Mouse (Mus musculus) intestine, embryonic 15.5 days (tissue): Measurements from ENCODE around the gene Rnf145. TPM values are rescaled to one million over a fixed set of nuclear protein-coding genes. Genes with fewer than 3 reads are reported as not detected.
A peak's percentile ranks its signal among the peaks of the same experiment; 100 is the strongest.

Experiments used
- ATAC-seq: fragments of 200-750 bp; cut with Nextera tagmentation; 2 replicates; pipeline ENCODE4 v1.8.0; 2017; ENCODE audit warnings: moderate TSS enrichment, moderate library complexity
- H3K27ac ChIP-seq: fragments of 300-500 bp; sonication (generic); 2 replicates; pipeline ENCODE4 v1.5.1; 2015; ENCODE audit warnings: mild to moderate bottlenecking, inconsistent platforms
- H3K27me3 ChIP-seq: fragments of 300-500 bp; sonication (generic); replicated peaks from 2 replicates; pipeline ENCODE4 v1.6.1; 2015; ENCODE audit warnings: inconsistent platforms
- H3K36me3 ChIP-seq: fragments of 300-500 bp; sonication (generic); 2 replicates; pipeline ENCODE4 v1.6.1; 2015; ENCODE audit warnings: inconsistent platforms
- H3K4me1 ChIP-seq: fragments of 300-500 bp; sonication (generic); replicated peaks from 2 replicates; pipeline ENCODE4 v1.6.1; 2015; ENCODE audit warnings: inconsistent platforms
- H3K4me2 ChIP-seq: fragments of 300-500 bp; sonication (generic); replicated peaks from 2 replicates; pipeline ENCODE4 v1.6.1; 2015; ENCODE audit warnings: mild to moderate bottlenecking, inconsistent platforms
- H3K4me3 ChIP-seq: fragments of 300-500 bp; sonication (generic); replicated peaks from 2 replicates; pipeline ENCODE4 v1.5.1; 2015; ENCODE audit warnings: inconsistent platforms
- H3K9ac ChIP-seq: fragments of 300-500 bp; sonication (generic); 2 replicates; pipeline ENCODE4 v1.6.1; 2015; ENCODE audit warnings: inconsistent platforms
- H3K9me3 ChIP-seq: fragments of 300-500 bp; sonication (generic); 2 replicates; pipeline ENCODE4 v1.6.1; 2016; ENCODE audit warnings: inconsistent platforms
- WGBS: fragments of 180-500 bp; shearing (Covaris S2); methylation state at CpG from one replicate; pipeline ENCODE4 v1.1.7; 2015; 5-methylcytosine and 5-hydroxymethylcytosine counted together
- polyA plus RNA-seq: library from polyadenylated mRNA; unstranded; fragments of >200 nt; fragmentation: Nextera tagmentation; extraction: Ambion mirVana; gene quantifications from 2 replicates; pipeline ENCODE4 v1.2.1, GENCODE M21; 2015

Rnf145 gene
- polyA plus RNA-seq = 52.1 and 54.8 TPM in 2 replicates

DNA sequence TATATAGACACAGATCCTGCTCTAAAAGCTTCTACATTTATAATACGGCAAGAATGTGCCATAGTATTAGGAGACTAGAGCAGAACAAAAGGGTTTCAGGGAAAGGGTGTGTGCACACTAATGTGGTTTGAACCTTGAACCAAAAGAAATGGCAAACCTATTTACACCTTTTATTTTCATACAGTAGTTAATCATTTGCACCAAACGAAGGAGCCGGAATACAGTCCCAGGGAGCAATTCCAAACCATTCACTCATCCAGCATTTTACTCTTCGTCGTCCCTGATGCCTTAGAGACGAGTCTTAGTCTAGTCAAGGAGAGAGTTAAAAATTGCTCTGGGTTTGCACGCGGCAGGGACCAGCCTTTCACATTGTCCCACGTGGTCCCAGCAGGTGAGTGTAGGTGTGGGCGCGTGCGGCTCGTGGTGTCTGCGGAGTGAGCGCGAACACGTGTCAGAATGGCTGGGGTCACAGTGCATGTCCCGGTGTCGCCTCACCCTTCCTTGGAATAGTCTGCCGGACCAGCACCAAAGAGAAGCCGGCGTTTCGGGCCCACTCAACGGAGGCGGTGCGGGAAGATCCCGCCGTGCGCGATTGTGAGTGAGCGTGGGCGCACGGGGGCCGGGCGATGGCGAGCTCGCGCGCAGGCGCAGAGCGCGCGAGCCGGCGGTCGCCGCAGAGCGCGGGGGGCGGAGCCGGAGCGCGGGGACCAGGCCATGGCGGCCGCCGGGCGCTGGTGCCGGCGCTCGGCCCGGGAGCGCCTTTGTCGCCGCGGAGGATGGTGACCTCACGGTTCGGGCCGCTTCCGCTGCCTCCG is at the start of gene Rnf145:
Gene Rnf145, plus strand, starts transcription at position 684 of the 815 bp plus-strand sequence.
- ATAC-seq = peak; percentile 88
- Histone ChIP-seq H3K4me3 (peak within 1 kb of the TSS; percentile 99), H3K27ac (peak within 1 kb of the TSS; percentile 93), H3K27me3 (no peaks in the 10 kb centered on the region), H3K9me3 (no peaks in the 10 kb centered on the region), H3K36me3 (no peaks in the 10 kb centered on the region), H3K4me1 (peaks cover 18% of the 10 kb centered on the region), H3K9ac (peak within 1 kb of the TSS; percentile 93), H3K4me2 (peak within 1 kb of the TSS; percentile 87)
- WGBS = under 1% methylated on average over 69 of the region's 70 CpGs

DNA sequence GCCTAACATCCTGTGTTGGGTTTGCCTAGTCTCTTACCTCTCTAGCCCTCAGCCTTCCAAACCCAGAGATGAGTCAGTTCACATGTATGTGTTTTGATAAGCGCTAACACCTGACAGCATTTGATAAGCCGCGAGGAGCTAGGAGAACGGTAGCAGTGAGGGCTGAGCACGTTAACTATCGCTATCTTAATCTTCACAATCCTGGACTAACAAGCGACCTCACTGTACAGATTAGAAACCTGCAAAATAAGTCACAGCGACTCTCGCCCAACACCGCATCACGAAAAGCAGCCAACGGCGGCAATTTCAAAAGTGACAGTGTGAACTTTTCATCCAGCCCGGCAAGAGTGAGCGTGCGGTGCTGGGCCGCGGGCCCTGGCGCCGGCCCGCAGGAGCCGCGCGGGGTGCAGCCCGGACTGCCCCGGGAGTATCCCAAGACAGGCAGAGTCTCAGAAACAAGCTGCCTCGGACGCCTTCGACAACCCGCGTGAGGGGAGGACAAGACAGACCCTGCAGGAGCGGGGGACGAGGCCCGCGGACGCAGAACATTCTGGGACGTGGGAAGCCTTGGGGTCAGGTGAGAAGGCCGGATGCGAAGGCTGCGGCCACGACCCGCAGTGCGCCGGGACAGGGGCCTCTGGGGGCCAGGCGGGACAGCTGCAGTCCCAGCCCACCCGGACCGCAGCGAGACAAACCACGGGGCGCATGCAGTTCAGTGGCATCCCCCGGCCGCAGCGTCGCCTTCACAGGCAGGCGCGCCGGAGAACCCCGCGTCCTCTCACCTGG is 48.9 kb upstream of the Rnf145 start:
- WGBS = under 1% methylated on average over 59 of the region's 59 CpGs
- Histone ChIP-seq H3K4me3 (peak overlapping the region; percentile 97), H3K9me3 (no peaks in the 10 kb centered on the region), H3K27ac (peak overlapping the region; percentile 89), H3K36me3 (no peaks in the 10 kb centered on the region), H3K27me3 (no peaks in the 10 kb centered on the region), H3K4me1 (0 out of 2 replicates have a peak, but pooled peaks cover 7% of the 10 kb centered on the region), H3K4me2 (peak overlapping the region; percentile 90), H3K9ac (peak overlapping the region; percentile 89)
- ATAC-seq = peak; percentile 80

DNA sequence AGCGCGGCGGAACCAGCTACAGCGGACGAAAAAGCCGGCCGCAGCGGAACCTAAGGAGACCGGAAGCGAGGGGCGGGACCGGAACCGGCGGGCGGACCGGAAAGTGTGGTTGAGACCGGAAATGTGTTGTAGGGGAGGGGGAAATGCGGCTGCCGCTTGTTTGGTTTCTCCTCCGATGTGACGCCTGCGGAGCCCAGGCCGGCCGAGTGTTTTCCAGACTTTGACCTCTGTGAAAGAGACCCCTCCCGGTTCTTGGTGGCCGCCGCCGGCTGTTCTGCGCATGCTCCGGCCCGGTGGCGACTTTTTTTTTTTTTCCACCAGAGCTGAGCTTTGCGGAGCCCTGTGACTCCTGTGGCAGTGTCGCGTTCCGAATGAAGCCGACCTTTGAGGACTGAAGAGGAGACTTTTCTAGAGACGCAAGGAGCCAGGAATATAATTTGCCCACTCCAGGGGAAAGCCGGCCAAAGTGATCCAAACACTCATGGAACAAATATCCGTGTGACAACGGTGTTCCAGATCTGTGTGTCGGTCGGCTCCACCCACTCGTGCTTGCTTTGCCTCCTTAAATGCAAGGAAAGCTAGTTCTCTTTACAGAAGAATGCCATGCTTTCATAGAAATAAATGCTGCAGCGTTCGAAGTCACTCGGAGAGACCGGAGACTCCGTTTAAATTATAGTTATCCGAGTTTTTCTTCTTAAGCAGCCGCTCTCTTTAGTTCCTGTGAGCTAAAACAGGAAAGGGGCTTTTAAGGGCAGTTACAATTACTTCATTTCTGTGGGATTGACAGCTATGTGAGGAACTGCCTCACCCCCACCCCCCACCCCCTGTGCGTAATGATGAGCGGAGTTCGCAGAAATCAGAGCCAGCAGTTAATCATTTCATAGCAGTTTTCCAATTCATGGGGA is 48.1 kb upstream of the Rnf145 start, which contains the start of gene Ublcp1:
Gene Ublcp1, minus strand, starts transcription at position 67 of the 905 bp plus-strand sequence.
- H3K4me1 ChIP-seq = 0 out of 2 replicates have a peak, but pooled peaks cover 7% of the 10 kb centered on the region
- no peaks in the 10 kb centered on the region for H3K36me3 ChIP-seq
- WGBS = under 1% methylated on average over 54 of the region's 54 CpGs
- H3K4me2 ChIP-seq = peak within 1 kb of the TSS; percentile 90
- H3K4me3 ChIP-seq = peak within 1 kb of the TSS; percentile 97
- H3K9me3 ChIP-seq = no peaks in the 10 kb centered on the region
- peak within 1 kb of the TSS; percentile 89 for H3K9ac ChIP-seq
- H3K27ac ChIP-seq = peak within 1 kb of the TSS; percentile 89
- no peaks in the 10 kb centered on the region for H3K27me3 ChIP-seq
- peak; percentile 95 for ATAC-seq

DNA sequence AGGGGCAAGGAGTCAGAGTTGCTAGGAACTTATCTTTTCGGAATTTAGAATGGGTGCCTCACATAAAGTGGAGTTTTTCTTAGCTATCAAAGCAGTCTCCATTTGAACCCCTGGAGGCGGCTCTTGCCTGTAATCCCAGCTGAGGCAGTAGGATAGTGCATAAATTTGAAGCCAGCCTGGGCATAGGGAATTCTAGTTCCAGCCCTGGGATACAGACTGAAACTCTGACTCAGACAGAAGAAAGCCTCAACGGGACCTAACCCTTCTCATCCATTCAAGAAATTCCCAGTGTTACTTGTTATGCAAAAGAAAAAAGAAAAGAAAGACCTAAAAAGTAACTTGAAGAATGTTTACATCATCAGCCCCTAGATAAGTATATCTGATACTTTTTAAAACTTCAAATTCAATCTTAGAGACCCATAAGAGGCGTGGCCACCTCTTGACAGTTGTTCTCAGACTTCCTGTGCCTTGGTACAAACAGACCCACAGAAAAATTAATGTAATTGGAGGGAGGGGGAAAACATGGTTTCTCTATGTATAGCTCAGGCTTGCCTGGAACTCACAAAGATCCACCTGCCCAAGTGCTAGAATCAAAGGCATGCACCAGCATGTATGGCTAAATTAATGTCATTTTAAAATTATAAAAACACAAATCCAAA is 47.3 kb upstream of the Rnf145 start:
- H3K9ac ChIP-seq = peak overlapping the region; percentile 89
- no peaks in the 10 kb centered on the region for H3K27me3 ChIP-seq
- H3K4me3 ChIP-seq = peak overlapping the region; percentile 97
- H3K27ac ChIP-seq = peak overlapping the region; percentile 89
- H3K4me1 ChIP-seq = 0 out of 2 replicates have a peak, but pooled peaks cover 7% of the 10 kb centered on the region
- peak overlapping the region; percentile 90 for H3K4me2 ChIP-seq
- ATAC-seq = no peak
- 10% methylated on average over 4 of the region's 4 CpGs for WGBS
- no peaks in the 10 kb centered on the region for H3K9me3 ChIP-seq
- no peaks in the 10 kb centered on the region for H3K36me3 ChIP-seq

DNA sequence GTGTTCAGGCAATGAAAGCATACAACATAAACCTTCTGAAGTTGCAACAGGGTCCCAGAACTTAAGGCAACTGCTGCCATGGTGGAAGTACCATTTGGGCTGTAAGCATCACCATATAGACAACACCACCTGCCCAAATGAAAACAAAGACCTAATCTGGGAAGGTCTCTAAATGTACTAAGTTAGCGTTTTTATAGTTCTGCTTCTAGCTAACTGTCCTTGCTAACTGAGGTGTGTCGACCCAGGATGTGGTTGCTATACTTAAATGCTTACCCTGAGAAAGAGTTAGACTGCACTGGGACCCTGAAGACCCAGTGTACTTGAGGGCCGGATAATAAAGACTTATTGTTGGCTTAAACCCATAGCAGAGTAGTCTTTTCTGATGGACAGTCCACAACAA is 43.3 kb upstream of the Rnf145 start:
- WGBS = 70% methylated on average over 3 of the region's 3 CpGs
- Histone ChIP-seq H3K27ac (no peak overlapping the region), H3K9ac (no peak overlapping the region), H3K4me3 (no peak overlapping the region), H3K27me3 (no peaks in the 10 kb centered on the region), H3K9me3 (no peaks in the 10 kb centered on the region), H3K4me2 (no peak overlapping the region), H3K4me1 (0 out of 2 replicates have a peak, but pooled peaks cover 3% of the 10 kb centered on the region), H3K36me3 (no peaks in the 10 kb centered on the region)
- no peak for ATAC-seq

DNA sequence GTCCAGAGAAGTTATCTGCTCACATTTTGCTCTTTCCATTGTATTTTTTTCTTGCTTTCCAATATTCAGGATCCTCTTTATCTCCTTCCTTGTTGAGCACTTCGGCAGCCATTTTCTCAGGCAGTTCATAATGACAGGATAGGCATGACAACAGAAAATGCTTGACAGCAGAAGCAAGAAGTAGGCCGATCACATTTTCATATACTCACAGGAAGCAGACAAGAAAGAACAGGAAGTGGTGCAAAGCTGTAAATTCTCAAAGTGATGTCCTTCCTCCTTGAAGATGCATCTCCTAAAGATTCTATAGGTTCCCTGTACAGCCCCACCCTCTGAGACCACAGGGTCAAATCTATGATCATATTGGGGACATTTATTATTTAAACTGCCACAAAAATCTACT is 42.3 kb upstream of the Rnf145 start:
- WGBS = 81% methylated on average over 2 of the region's 2 CpGs

DNA sequence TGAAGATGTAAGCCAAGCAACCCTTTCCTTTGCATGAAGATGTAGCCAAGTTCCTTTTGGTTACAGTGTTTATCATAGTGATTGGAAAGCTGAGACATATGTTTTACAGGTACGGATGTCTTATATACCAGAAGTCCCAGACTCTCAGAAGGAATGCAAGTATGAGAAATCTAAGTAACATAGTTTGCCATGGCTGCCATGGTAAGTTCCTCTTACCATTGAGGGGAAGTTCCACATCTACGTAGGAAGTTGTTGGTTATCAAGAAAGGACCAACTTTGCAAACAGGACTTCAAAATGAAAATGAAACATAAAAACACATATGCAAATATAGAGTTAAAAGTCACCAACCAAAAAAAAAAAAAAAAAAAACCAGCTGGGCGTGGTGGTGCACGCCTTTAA is 40.4 kb upstream of the Rnf145 start:
- H3K36me3 ChIP-seq = no peaks in the 10 kb centered on the region
- WGBS = 91% methylated on average over 4 of the region's 4 CpGs
- ATAC-seq = no peak
- no peaks in the 10 kb centered on the region for H3K9me3 ChIP-seq
- no peak overlapping the region for H3K4me3 ChIP-seq
- no peaks in the 10 kb centered on the region for H3K27me3 ChIP-seq
- H3K27ac ChIP-seq = no peak overlapping the region
- no peak overlapping the region for H3K9ac ChIP-seq
- H3K4me2 ChIP-seq = no peak overlapping the region
- no peaks in the 10 kb centered on the region for H3K4me1 ChIP-seq

More for the DNA sequence above, 42.3 kb upstream of the Rnf145 start:
- Histone ChIP-seq H3K9me3 (no peaks in the 10 kb centered on the region), H3K4me1 (no peaks in the 10 kb centered on the region), H3K9ac (no peak overlapping the region), H3K27me3 (no peaks in the 10 kb centered on the region), H3K4me2 (no peak overlapping the region), H3K36me3 (no peaks in the 10 kb centered on the region), H3K27ac (no peak overlapping the region), H3K4me3 (no peak overlapping the region)
- no peak for ATAC-seq

DNA sequence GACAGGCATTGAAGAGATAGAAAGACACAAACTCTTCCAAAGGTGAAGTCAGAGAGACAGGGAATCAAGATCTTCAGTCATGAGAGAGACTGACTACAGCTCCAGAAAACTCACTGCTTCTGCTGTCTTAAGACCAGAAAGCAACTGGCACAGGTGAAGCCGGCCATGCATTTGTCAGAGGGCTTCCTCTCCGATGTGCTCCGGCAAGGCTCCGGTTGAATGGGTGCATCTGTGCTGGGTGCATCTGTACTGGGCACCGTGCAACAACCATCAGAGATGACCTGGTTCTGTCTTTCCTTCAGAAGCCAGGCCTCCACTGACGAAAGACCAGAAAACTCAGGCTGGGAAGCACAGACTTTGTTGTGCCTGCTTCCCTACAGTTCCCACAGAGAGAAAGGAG is 38.5 kb upstream of the Rnf145 start:
- no peak overlapping the region for H3K4me3 ChIP-seq
- no peak overlapping the region for H3K27ac ChIP-seq
- 89% methylated on average over 6 of the region's 6 CpGs for WGBS
- H3K9ac ChIP-seq = no peak overlapping the region
- H3K9me3 ChIP-seq = no peaks in the 10 kb centered on the region
- ATAC-seq = no peak
- H3K36me3 ChIP-seq = no peaks in the 10 kb centered on the region
- H3K27me3 ChIP-seq = no peaks in the 10 kb centered on the region
- no peaks in the 10 kb centered on the region for H3K4me1 ChIP-seq
- H3K4me2 ChIP-seq = no peak overlapping the region

DNA sequence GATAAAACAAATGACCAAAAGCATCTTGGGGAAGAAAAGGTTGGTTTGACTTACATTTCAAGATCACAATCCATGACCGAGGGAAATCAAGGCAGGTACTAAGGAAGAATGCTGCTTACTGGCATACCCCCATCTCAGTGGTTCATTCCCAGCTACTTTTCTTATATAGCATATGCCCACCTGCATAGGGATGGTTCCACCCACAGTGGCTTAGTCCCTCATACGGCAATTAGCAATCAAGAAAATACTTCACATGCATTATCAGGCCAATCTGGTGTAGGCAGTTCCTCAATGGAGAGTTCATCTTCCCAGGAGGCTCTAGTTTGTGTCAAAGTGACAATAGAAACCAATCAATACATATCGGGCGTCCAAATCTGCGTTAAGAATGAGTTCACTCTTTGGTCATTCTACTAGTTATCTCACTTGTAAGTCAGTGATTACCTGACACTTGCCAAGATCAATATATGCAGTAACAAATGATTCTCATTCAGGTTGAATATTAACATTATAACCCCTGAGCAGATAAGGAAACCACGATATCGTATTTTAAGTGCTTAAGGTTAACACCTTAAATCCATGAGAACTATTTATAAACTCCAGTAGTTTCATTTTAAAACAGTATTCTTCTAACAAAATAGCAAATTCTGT is 33.6 kb upstream of the Rnf145 start:
- no peaks in the 10 kb centered on the region for H3K9me3 ChIP-seq
- no peaks in the 10 kb centered on the region for H3K4me1 ChIP-seq
- H3K9ac ChIP-seq = no peak overlapping the region
- no peaks in the 10 kb centered on the region for H3K27me3 ChIP-seq
- H3K4me2 ChIP-seq = no peak overlapping the region
- WGBS = 70% methylated on average over 7 of the region's 7 CpGs
- peak; percentile 77 for ATAC-seq
- H3K4me3 ChIP-seq = no peak overlapping the region
- no peaks in the 10 kb centered on the region for H3K36me3 ChIP-seq
- no peak overlapping the region for H3K27ac ChIP-seq

DNA sequence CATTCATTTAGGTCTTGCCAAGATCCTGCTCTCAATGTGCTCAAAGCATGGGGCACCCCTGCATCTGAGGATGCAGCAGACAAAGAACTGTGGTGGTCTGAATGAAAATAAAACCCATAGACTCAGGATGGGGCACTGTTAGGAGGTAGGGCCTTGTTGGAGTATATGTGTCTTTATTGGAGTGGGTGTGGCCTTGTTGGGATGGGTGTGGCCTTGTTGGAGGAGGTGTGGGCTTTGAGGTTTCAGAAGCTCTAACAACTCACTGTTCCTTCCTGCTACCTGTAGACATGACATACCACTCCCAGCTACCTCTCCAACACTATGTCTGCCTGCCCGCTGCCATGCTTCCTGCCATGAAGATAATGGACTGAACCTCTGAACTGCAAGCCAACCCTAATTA is 29.6 kb upstream of the Rnf145 start:
- H3K9me3 ChIP-seq = no peaks in the 10 kb centered on the region
- no peaks in the 10 kb centered on the region for H3K4me1 ChIP-seq
- no peak overlapping the region for H3K4me2 ChIP-seq
- H3K27ac ChIP-seq = no peak overlapping the region
- no peaks in the 10 kb centered on the region for H3K36me3 ChIP-seq
- no peaks in the 10 kb centered on the region for H3K27me3 ChIP-seq
- WGBS = 97% methylated on average over 1 of the region's 1 CpGs
- ATAC-seq = no peak; the same call in 1 of the 2 replicates
- no peak overlapping the region for H3K9ac ChIP-seq
- H3K4me3 ChIP-seq = no peak overlapping the region
